Mouse (Mus musculus) T-cell, adult 2 months (primary cell): ENCODE results near the gene Hk1.
A peak's percentile ranks its signal among the peaks of the same experiment; 100 is the strongest.

Source experiments
- DNase-seq: peaks from one replicate; pipeline ENCODE4 v3.0.0; 2022; ENCODE audit warnings: low spot score

Hk1 gene

GRCm38 (mm10) chr10:62379808-62380207, at the start of gene Hk1:
Hk1 (minus strand) TSS chr10:62379908.
- DNase-seq = no peak

- no peak for DNase-seq
Observed at GRCm38 (mm10) chr10:62425081-62425871, 45.6 kb upstream of the Hk1 start.

- no peak for DNase-seq
Observed at GRCm38 (mm10) chr10:62422255-62422654, 42.5 kb upstream of the Hk1 start, which contains the start of gene Hkdc1. Hkdc1 (minus strand) TSS chr10:62422491.

- no peak for DNase-seq
Observed at GRCm38 (mm10) chr10:62421127-62421526, 41.4 kb upstream of the Hk1 start.

- DNase-seq = no peak
Observed at GRCm38 (mm10) chr10:62420399-62420798, 40.7 kb upstream of the Hk1 start.

GRCm38 (mm10) chr10:62419422-62419821, 39.7 kb upstream of the Hk1 start:
- DNase-seq = no peak

GRCm38 (mm10) chr10:62418831-62419356, 39.2 kb upstream of the Hk1 start:
- DNase-seq = no peak

- DNase-seq = no peak
Observed at GRCm38 (mm10) chr10:62413606-62413982, 33.9 kb upstream of the Hk1 start.

GRCm38 (mm10) chr10:62412906-62413605, 33.3 kb upstream of the Hk1 start:
- no peak for DNase-seq

GRCm38 (mm10) chr10:62411431-62412410, 32.0 kb upstream of the Hk1 start:
- no peak for DNase-seq

GRCm38 (mm10) chr10:62410943-62411342, 31.2 kb upstream of the Hk1 start:
- peak; percentile 46 for DNase-seq

GRCm38 (mm10) chr10:62404901-62405300, 25.2 kb upstream of the Hk1 start:
- DNase-seq = peak; percentile 34

- DNase-seq = no peak
Observed at GRCm38 (mm10) chr10:62401641-62402111, 22.0 kb upstream of the Hk1 start.

- DNase-seq = no peak
Observed at GRCm38 (mm10) chr10:62383011-62383410, 3.3 kb upstream of the Hk1 start.

- DNase-seq = no peak
Observed at GRCm38 (mm10) chr10:62380936-62381335, 1.2 kb upstream of the Hk1 start.

GRCm38 (mm10) chr10:62358827-62359226, 20.9 kb downstream of the Hk1 start:
- peak; percentile 8 for DNase-seq

- no peak for DNase-seq
Observed at GRCm38 (mm10) chr10:62356105-62356730, 23.5 kb downstream of the Hk1 start.

- DNase-seq = no peak
Observed at GRCm38 (mm10) chr10:62345147-62345546, 34.6 kb downstream of the Hk1 start.

GRCm38 (mm10) chr10:62344004-62344752, 35.5 kb downstream of the Hk1 start:
- DNase-seq = no peak

- DNase-seq = no peak
Observed at GRCm38 (mm10) chr10:62342512-62342911, 37.2 kb downstream of the Hk1 start.

- DNase-seq = no peak
Observed at GRCm38 (mm10) chr10:62341956-62342355, 37.8 kb downstream of the Hk1 start.
